Mouse (Mus musculus) stomach, embryonic 15.5 days (tissue): ENCODE data around the gene Slamf8. TPM values are rescaled to one million over a fixed set of nuclear protein-coding genes. Genes with fewer than 3 reads are reported as not detected.

Experiments
- ATAC-seq: fragments of 200-750 bp; cut with Nextera tagmentation; 2 replicates; pipeline ENCODE4 v1.8.0; 2017; ENCODE audit warnings: low read depth, moderate number of reproducible peaks, moderate TSS enrichment; ENCODE audit not compliant: insufficient read depth, low FRiP score
- H3K27ac ChIP-seq: fragments of 300-500 bp; sonication (generic); 2 replicates; pipeline ENCODE4 v1.5.1; 2015; ENCODE audit warnings: mild to moderate bottlenecking, inconsistent platforms
- H3K27me3 ChIP-seq: fragments of 300-500 bp; sonication (generic); replicated peaks from 2 replicates; pipeline ENCODE4 v1.6.1; 2015; ENCODE audit warnings: inconsistent platforms
- H3K36me3 ChIP-seq: fragments of 300-500 bp; sonication (generic); 2 replicates; pipeline ENCODE4 v1.6.1; 2015; ENCODE audit warnings: inconsistent platforms
- H3K4me1 ChIP-seq: fragments of 300-500 bp; sonication (generic); 2 replicates; pipeline ENCODE4 v1.6.1; 2015; ENCODE audit warnings: inconsistent platforms
- H3K4me2 ChIP-seq: fragments of 300-500 bp; sonication (generic); 2 replicates; pipeline ENCODE4 v1.6.1; 2015; ENCODE audit warnings: mild to moderate bottlenecking, inconsistent platforms
- H3K4me3 ChIP-seq: fragments of 300-500 bp; sonication (generic); replicated peaks from 2 replicates; pipeline ENCODE4 v1.5.1; 2015; ENCODE audit warnings: inconsistent platforms
- H3K9ac ChIP-seq: fragments of 300-500 bp; sonication (generic); 2 replicates; pipeline ENCODE4 v1.6.1; 2015; ENCODE audit warnings: inconsistent platforms
- H3K9me3 ChIP-seq: fragments of 300-500 bp; sonication (generic); 2 replicates; pipeline ENCODE4 v1.6.1; 2016; ENCODE audit warnings: inconsistent platforms
- WGBS: fragments of 180-500 bp; shearing (Covaris S2); methylation state at CpG from one replicate; pipeline ENCODE4 v1.1.7; 2015; 5-methylcytosine and 5-hydroxymethylcytosine counted together
- polyA plus RNA-seq: library from polyadenylated mRNA; unstranded; fragments of >200 nt; fragmentation: Nextera tagmentation; extraction: Ambion mirVana; gene quantifications from 2 replicates; pipeline ENCODE4 v1.2.1, GENCODE M21; 2015

Gene Slamf8
- polyA plus RNA-seq, 1 experiment from 2014 or later = 0.31 TPM

- no peak overlapping the region for H3K9ac ChIP-seq
- ATAC-seq = no peak
These were observed 39.4 kb downstream of the Slamf8 start for GRCm38 (mm10) chr1:172551009-172551408.

DNA sequence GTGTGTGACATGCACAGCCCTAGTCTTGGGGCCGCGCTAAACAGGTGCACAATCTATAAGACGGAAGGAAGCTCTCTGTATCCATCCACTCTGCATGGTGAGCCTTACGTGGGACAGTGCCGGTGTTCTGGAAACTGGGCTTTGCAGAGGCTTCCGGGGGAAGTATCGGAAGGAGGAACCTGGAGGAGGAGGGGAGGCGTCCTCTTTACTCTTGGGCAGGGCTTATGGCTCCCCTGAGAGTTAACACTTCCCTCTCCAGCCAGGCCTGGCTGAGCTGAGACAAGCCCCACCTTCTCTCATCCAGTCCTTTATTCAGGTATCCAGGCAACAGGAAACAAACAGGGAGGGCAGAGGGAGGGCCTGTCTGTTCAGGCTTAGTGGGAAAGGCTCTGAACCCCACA lies 39.8 kb downstream of the Slamf8 start:
- Histone ChIP-seq H3K9me3 (no peaks in the 10 kb centered on the region), H3K27ac (peak overlapping the region; percentile 33), H3K36me3 (no peaks in the 10 kb centered on the region), H3K4me2 (peak overlapping the region; percentile 60), H3K27me3 (no peaks in the 10 kb centered on the region), H3K9ac (peak overlapping the region; percentile 8; the same call in 1 of the 2 replicates), H3K4me1 (peaks cover 17% of the 10 kb centered on the region; the same call in 1 of the 2 replicates), H3K4me3 (peak overlapping the region; percentile 49)
- WGBS = 0% methylated on average over 8 of the region's 8 CpGs
- ATAC-seq = peak; percentile 93

More at GRCm38 (mm10) chr1:172551009-172551408, 39.4 kb downstream of the Slamf8 start:
- Histone ChIP-seq H3K4me2 (peak overlapping the region; percentile 60), H3K27me3 (no peaks in the 10 kb centered on the region), H3K4me3 (peak overlapping the region; percentile 49), H3K27ac (peak overlapping the region; percentile 22; the same call in 1 of the 2 replicates), H3K4me1 (peaks cover 17% of the 10 kb centered on the region; the same call in 1 of the 2 replicates), H3K36me3 (no peaks in the 10 kb centered on the region), H3K9me3 (no peaks in the 10 kb centered on the region)
- 23% methylated on average over 7 of the region's 7 CpGs for WGBS

GRCm38 (mm10) chr1:172549717-172550116 lies 40.7 kb downstream of the Slamf8 start:
- no peaks in the 10 kb centered on the region for H3K9me3 ChIP-seq
- peak overlapping the region; percentile 49 for H3K4me3 ChIP-seq
- H3K4me2 ChIP-seq = peak overlapping the region; percentile 60
- H3K9ac ChIP-seq = no peak overlapping the region; the same call in 1 of the 2 replicates
- 6% methylated on average over 8 of the region's 8 CpGs for WGBS
- no peaks in the 10 kb centered on the region for H3K27me3 ChIP-seq
- no peaks in the 10 kb centered on the region for H3K36me3 ChIP-seq
- H3K27ac ChIP-seq = no peak overlapping the region
- ATAC-seq = no peak
- peaks cover 17% of the 10 kb centered on the region; the same call in 1 of the 2 replicates for H3K4me1 ChIP-seq

GRCm38 (mm10) chr1:172549314-172549713 lies 41.1 kb downstream of the Slamf8 start:
- Histone ChIP-seq H3K4me2 (peak overlapping the region; percentile 60), H3K36me3 (no peaks in the 10 kb centered on the region), H3K4me1 (peaks cover 17% of the 10 kb centered on the region; the same call in 1 of the 2 replicates), H3K4me3 (peak overlapping the region; percentile 49), H3K27ac (no peak overlapping the region), H3K27me3 (no peaks in the 10 kb centered on the region), H3K9me3 (no peaks in the 10 kb centered on the region), H3K9ac (no peak overlapping the region)
- WGBS = 19% methylated on average over 2 of the region's 2 CpGs
- ATAC-seq = no peak

GRCm38 (mm10) chr1:172548501-172548900 lies 41.9 kb downstream of the Slamf8 start:
- no peaks in the 10 kb centered on the region for H3K9me3 ChIP-seq
- peaks cover 17% of the 10 kb centered on the region; the same call in 1 of the 2 replicates for H3K4me1 ChIP-seq
- 41% methylated on average over 7 of the region's 7 CpGs for WGBS
- H3K27ac ChIP-seq = no peak overlapping the region
- no peak overlapping the region for H3K4me3 ChIP-seq
- no peaks in the 10 kb centered on the region for H3K27me3 ChIP-seq
- no peak overlapping the region for H3K4me2 ChIP-seq
- no peak for ATAC-seq
- H3K36me3 ChIP-seq = no peaks in the 10 kb centered on the region
- H3K9ac ChIP-seq = no peak overlapping the region

DNA sequence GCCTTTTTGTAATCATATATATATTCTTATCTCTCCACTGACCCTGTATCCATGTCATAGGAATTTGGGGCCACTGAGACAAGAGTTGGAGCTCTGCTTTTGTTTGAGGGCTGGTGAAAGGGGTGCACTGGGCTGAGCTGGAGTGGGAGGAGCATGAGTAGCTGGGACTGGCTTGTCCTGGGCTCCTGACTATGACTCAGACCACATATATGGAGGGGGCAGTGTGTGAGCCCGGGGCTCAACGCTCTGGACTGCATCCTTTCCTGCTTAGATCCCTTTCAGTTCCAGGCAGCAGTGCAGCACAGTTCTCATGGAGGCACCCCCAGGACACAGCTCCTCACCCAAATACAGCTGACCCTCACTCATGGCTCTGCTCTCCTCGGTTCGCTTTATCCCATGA lies 44.3 kb downstream of the Slamf8 start:
- Histone ChIP-seq H3K27ac (no peak overlapping the region), H3K9ac (no peak overlapping the region), H3K4me1 (peaks cover 15% of the 10 kb centered on the region; the same call in 1 of the 2 replicates), H3K36me3 (no peaks in the 10 kb centered on the region), H3K27me3 (no peaks in the 10 kb centered on the region), H3K9me3 (no peaks in the 10 kb centered on the region), H3K4me3 (no peak overlapping the region), H3K4me2 (no peak overlapping the region)
- WGBS = 79% methylated on average over 4 of the region's 4 CpGs
- no peak for ATAC-seq

GRCm38 (mm10) chr1:172540283-172540820 lies 50.0 kb downstream of the Slamf8 start:
- no peak overlapping the region for H3K9ac ChIP-seq
- H3K27ac ChIP-seq = no peak overlapping the region
- no peaks in the 10 kb centered on the region for H3K27me3 ChIP-seq
- H3K4me2 ChIP-seq = no peak overlapping the region
- H3K36me3 ChIP-seq = no peaks in the 10 kb centered on the region
- no peaks in the 10 kb centered on the region for H3K4me1 ChIP-seq
- 58% methylated on average over 11 of the region's 11 CpGs for WGBS
- H3K4me3 ChIP-seq = no peak overlapping the region
- ATAC-seq = no peak
- no peaks in the 10 kb centered on the region for H3K9me3 ChIP-seq

DNA sequence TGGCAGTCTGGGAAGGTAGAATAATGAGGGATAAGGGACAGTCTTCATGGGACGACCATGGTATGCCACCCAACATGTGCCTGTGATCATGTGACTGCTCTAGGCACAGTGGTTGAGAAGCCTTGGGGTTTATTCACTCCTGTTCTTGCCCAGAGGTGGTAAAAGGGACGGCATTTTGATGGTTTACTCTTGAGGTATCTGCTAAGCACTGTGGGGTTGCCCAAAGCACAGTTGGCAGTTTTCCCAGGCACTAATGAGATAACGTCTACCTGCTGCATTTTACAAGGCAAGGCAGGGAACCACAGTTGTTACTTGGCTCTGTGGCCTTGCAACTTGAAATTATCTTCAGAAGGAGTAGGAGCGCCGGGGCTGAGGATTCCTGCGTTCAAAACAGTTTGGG lies 50.5 kb downstream of the Slamf8 start:
- H3K27me3 ChIP-seq = no peaks in the 10 kb centered on the region
- 56% methylated on average over 6 of the region's 6 CpGs for WGBS
- H3K4me3 ChIP-seq = no peak overlapping the region
- H3K27ac ChIP-seq = no peak overlapping the region
- no peaks in the 10 kb centered on the region for H3K9me3 ChIP-seq
- no peak overlapping the region for H3K9ac ChIP-seq
- no peaks in the 10 kb centered on the region for H3K36me3 ChIP-seq
- H3K4me2 ChIP-seq = no peak overlapping the region
- H3K4me1 ChIP-seq = no peaks in the 10 kb centered on the region
- peak; percentile 47; the same call in 1 of the 2 replicates for ATAC-seq

GRCm38 (mm10) chr1:172535116-172535515 lies 55.3 kb downstream of the Slamf8 start:
- peaks cover 6% of the 10 kb centered on the region; the same call in 1 of the 2 replicates for H3K4me1 ChIP-seq
- H3K9me3 ChIP-seq = no peaks in the 10 kb centered on the region
- H3K27ac ChIP-seq = no peak overlapping the region
- ATAC-seq = no peak
- H3K9ac ChIP-seq = no peak overlapping the region
- H3K27me3 ChIP-seq = no peaks in the 10 kb centered on the region
- no peaks in the 10 kb centered on the region for H3K36me3 ChIP-seq
- H3K4me3 ChIP-seq = no peak overlapping the region
- 82% methylated on average over 16 of the region's 16 CpGs for WGBS
- H3K4me2 ChIP-seq = no peak overlapping the region

- H3K9me3 ChIP-seq = no peaks in the 10 kb centered on the region
- no peaks in the 10 kb centered on the region for H3K27me3 ChIP-seq
- WGBS = 3% methylated on average over 11 of the region's 13 CpGs
- no peaks in the 10 kb centered on the region for H3K36me3 ChIP-seq
- H3K4me2 ChIP-seq = peak overlapping the region; percentile 43
- ATAC-seq = peak; percentile 75
- no peak overlapping the region for H3K9ac ChIP-seq
- H3K27ac ChIP-seq = no peak overlapping the region
- H3K4me3 ChIP-seq = peak overlapping the region; percentile 20
- peaks cover 6% of the 10 kb centered on the region; the same call in 1 of the 2 replicates for H3K4me1 ChIP-seq
These were observed 57.8 kb downstream of the Slamf8 start for GRCm38 (mm10) chr1:172532551-172532950.
